Mouse (Mus musculus) neutrophil, adult 83 days (primary cell): ENCODE data around the gene Gas2l3. TPM values are rescaled to one million over a fixed set of nuclear protein-coding genes. Genes with fewer than 3 reads are reported as not detected.

Experiments used
- total RNA-seq, 2 experiments: library from RNA; stranded (reverse); gene quantifications; one replicate each; pipeline ENCODE4 v1.2.4; 2023

The Gas2l3 gene
- 10 to 100 TPM; 23.0 to 32.6 TPM for total RNA-seq

GRCm38 (mm10) chr10:89443623-89444151 is at the start of gene Gas2l3:
Gene Gas2l3 (minus strand): TSS chr10:89443967.

Other genes with a start within 250 kb of the Gas2l3 start
- gene Ano4, start 99.2 kb downstream of the Gas2l3 start, total RNA-seq = not detected
- gene Nr1h4, start 89.6 kb upstream of the Gas2l3 start, total RNA-seq = not detected
- under 1 TPM in 1 of 2 experiments, not detected in 1; 0.11 TPM for gene Slc17a8, start 177.3 kb upstream of the Gas2l3 start, total RNA-seq
- 10 to 100 TPM; 43.3 to 46.2 TPM for gene Scyl2, start 242.3 kb upstream of the Gas2l3 start, total RNA-seq